Mouse (Mus musculus): ENCODE results near the gene Irf3.
A peak's percentile ranks its signal among the peaks of the same experiment; 100 is the strongest.

Irf3 gene

GRCm38 (mm10) chr7:44997231-44997939, at the start of gene Irf3:
Gene Irf3 (plus strand): TSS chr7:44997648.
- DNase-seq = peak; percentile 98

- no peak for DNase-seq
These were observed 47.5 kb upstream of the Irf3 start for GRCm38 (mm10) chr7:44949922-44950321.

- peak; percentile 84 for DNase-seq
These were observed 45.5 kb upstream of the Irf3 start for GRCm38 (mm10) chr7:44951960-44952359.

DNA sequence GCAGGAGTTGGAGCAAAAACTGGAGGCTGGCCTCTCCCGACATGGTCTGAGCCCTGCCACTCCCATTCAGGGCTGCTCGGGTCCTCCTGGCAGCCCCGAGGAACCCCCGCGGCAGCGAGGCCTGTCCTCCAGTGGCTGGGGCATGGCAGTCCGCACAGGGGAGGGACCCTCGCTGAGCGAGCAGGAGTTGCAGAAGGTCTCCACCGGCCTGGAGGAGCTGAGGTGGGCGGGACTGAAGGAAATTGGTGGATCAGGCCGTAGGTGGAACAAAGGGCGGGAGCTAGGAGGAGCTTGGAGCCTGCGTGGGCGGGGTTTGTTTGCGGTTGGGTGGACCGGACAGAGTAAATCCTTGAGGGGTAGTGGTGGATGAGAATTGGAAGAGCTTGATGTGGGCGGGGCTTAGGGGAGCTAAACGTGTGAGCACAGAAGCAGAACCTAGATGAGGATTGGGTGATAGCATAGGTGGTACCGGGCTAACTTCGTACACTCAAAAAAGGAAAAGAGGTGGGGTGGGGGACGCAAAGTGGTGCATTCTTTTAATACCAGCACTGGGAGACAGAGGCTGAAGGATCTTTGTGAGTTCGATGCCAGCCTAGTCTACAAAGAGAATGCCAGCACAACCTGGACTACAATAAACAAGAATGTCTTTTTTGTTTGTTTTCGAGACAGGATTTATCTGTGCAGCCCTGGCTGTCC, 44.7 kb upstream of the Irf3 start:
- peak; percentile 96 for DNase-seq

DNA sequence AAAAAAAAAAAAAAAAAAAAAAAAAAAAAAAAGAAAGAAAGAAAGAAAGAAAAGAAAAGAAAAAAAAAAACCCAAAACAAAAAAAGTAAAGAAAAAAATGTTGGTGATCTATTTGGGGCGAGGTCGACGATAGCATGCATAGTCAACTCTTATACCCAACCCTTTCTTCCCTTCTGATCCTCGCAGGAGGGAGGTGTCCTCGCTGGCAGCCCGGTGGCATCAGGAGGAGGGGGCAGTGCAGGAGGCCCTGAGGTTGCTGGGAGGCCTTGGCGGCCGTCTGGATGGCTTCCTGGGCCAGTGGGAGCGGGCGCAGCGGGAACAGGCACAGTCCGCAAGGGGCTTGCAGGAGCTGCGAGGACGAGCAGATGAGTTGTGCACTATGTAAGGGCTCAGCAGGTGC, 43.9 kb upstream of the Irf3 start:
- no peak for DNase-seq

- DNase-seq = no peak
These were observed 43.2 kb upstream of the Irf3 start for GRCm38 (mm10) chr7:44954091-44954885.

DNA sequence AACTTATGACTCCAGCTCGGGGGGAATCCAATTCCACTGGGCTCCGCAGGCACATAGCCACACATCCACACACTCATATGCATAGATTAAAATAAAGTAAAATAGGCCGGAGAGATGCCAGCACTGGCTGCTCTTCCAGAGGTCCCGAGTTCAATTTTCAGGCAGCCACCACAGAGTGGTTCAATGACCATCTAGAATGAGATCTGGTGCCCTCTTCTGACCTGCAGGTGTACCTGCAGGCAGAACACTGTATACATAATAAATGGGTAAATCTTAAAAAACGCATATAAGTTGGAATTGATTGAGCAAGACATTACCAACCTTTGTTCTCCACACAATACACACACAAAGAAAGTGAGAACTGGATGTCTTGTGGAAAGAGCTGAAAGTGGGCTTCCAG, 41.8 kb upstream of the Irf3 start:
- DNase-seq = no peak

- DNase-seq = no peak
These were observed 41.2 kb upstream of the Irf3 start for GRCm38 (mm10) chr7:44956266-44956665.

GRCm38 (mm10) chr7:44957183-44957835, 40.1 kb upstream of the Irf3 start:
- peak; percentile 32 for DNase-seq

GRCm38 (mm10) chr7:44958208-44958607, 39.2 kb upstream of the Irf3 start:
- DNase-seq = peak; percentile 63

DNA sequence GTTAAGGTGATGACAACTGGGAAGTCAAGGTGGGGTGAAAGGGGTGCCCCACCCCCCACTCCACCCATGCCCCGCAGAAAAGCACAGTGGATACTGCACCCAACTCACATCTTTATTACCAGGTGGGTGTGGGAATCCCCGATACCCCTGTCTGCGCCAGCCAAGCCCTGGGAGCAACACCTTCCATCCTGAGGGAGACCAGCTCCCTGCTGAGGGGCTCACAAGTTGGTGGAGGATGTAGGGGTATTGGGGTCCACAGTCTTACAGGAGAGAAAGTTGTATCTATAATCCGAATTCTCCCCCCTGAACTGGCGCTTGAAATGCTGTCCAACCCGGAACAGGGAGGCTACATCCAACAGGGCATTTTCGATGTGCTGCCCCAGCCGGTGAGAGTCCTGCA, 38.2 kb upstream of the Irf3 start:
- no peak for DNase-seq

DNA sequence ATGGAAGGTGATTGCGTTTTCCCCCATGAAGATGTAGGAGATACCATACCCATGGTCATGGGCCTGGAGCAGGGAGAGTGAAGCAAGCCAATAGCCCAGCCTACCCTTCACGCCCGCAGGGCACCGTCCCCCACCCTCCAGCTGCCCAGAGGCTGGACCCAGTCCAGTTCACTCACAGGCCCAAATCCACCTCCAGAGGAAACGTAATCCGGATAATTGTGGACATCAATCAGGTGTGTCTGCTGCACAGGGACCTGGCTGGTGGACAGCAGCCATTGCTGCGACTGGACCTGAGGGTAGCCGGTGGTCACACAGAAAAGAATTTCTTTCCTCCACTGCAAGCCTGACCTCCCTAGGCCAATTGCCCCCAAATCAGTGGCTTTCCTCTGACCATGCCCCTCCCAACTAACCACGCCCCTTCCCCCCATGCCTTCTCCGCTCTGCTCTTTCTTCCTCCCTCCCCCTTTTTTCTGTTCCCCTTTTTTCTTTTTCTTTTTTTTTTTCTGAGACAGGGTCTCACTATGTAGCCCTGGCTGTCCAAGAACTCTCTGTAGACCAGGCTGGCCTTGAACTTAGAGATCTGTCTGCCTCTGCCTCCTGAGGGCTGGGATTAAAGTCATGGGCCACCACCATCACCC, 37.5 kb upstream of the Irf3 start:
- DNase-seq = no peak

GRCm38 (mm10) chr7:44960512-44960910, 36.9 kb upstream of the Irf3 start:
- no peak for DNase-seq

GRCm38 (mm10) chr7:44962337-44962736, 35.1 kb upstream of the Irf3 start:
- DNase-seq = no peak

DNA sequence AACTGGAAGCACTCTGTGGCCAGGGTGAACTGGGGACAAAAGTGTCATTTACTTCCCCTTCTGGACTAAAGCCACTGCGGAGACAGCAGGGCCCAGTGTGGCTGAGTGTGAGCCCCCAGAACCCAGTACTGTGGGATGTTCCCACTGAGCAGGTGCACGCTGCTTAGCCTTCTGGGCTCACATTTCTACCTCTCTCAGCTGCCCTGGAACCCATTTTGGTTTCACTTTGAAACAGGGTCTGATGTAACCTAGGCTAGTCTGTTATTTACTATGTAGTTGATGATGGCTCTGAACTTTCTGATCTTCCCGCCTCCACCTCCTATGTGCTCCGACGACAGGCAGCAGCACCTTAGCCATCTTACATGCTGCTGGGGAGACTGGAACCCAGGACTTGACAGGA, 34.6 kb upstream of the Irf3 start:
- no peak for DNase-seq

- no peak for DNase-seq
These were observed 32.5 kb upstream of the Irf3 start for GRCm38 (mm10) chr7:44964990-44965389.

- DNase-seq = no peak
These were observed 31.5 kb upstream of the Irf3 start for GRCm38 (mm10) chr7:44965975-44966374.

- no peak for DNase-seq
These were observed 30.8 kb upstream of the Irf3 start for GRCm38 (mm10) chr7:44966638-44967037.

- peak; percentile 92 for DNase-seq
These were observed 27.2 kb upstream of the Irf3 start for GRCm38 (mm10) chr7:44970231-44970691.

GRCm38 (mm10) chr7:44971142-44971541, 26.3 kb upstream of the Irf3 start:
- no peak for DNase-seq

- no peak for DNase-seq
These were observed 23.9 kb upstream of the Irf3 start for GRCm38 (mm10) chr7:44973415-44974130.
